Mouse (Mus musculus): Measurements from ENCODE around the gene Ap4s1.

DNA sequence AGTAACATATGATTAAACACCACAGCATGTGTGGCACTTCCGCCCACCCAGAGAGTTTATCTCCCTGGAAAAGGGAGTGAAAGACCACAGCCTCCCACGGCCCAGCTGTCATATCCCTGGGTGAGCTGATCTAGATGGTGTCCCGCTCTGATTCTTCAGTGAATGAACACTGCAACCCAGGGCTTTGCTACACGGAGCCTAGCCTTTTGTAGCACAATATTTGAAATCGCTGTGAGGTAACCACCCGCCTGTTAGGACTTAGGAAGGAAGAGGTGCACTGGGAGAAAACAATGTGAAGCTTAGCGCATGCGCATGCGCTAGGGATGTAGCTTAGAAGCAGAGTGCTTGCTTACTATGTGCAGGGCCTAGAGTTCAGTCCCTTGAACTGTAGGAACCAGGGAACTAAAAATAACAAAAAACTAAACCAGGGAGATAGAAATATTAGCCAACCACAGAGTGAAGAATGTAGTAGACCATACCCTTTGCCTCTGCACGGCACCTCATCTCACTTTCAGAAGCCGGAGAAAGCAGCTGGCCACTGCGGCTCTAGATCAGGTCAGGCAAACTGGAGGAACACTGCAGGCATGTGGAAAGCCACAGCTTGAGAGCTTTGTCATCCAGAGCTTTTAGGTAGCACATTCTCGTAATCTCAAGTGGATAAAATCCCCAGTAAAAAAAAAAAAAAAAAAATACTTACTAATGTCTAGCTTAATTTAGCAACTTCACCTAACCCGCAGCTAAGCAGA, 18.3 kb downstream of the Ap4s1 start:
- TF ChIP-seq GATA1 (IDR thresholded peaks at IDR 0.05; ENCODE audit: low read length), result no peak
- TF ChIP-seq TAL1 (IDR thresholded peaks at IDR 0.05; ENCODE audit: low read length), result no peak

Data from erythroblast, embryonic 14.5 days (primary cell).